Mouse (Mus musculus): ENCODE data around the gene Sycp2l. TPM values are rescaled to one million over a fixed set of nuclear protein-coding genes. Genes with fewer than 3 reads are reported as not detected.

The Sycp2l gene
- polyA plus RNA-seq, 1 experiment from 2014 or later, result not detected

DNA sequence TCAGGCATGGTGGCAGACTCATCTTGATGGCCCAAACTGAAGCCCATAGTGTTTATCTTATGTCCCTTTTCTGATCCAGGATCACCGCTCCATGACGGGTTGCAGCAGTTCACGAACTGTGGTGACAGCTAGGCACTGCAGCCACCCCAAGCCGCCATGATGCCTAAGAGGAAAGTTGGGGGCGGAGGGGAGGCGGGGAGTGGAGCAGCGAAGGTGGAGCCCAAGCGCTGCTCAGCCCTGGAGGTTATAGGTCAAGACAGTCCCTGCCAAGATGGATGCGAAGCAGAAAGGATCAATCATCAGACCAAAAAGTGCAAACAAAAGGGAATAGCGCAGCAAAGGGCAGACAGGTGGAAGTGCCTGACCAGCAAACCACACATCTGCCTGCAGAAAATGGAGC, 22.8 kb upstream of the Sycp2l start:
- no peak for ATAC-seq (ENCODE audit: low FRiP score, low read depth)
- Histone ChIP-seq H3K27ac (no peak overlapping the region), H3K4me1 (no peaks in the 10 kb centered on the region), H3K4me3 (no peak overlapping the region), H3K36me3 (no peaks in the 10 kb centered on the region), H3K4me2 (replicated peaks) (peak overlapping the region; percentile 14; the same call in 1 of the 2 replicates), H3K9ac (no peak overlapping the region), H3K27me3 (replicated peaks) (no peaks in the 10 kb centered on the region), H3K9me3 (no peaks in the 10 kb centered on the region)
- WGBS, result 36% methylated on average over 10 of the region's 10 CpGs

DNA sequence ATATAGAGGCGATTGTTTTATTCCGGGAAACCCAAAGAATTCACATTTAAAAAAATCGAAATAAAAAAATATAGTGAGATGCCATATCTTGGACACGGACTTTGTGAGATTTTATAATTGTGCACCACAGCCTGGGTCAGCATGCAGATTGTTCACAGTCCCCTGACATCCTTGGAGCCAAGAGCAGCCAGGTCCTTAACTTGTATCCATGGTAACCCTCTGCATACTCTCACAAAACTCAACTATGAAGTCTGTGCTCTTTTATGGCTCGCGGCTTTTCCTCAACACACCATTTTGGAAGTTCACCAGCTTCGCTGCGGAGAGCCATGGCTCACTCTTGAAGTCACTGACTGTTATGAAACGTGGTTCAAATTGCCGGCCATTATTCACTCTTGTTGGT, 19.9 kb upstream of the Sycp2l start:
- Histone ChIP-seq H3K4me1 (no peaks in the 10 kb centered on the region), H3K9me3 (no peaks in the 10 kb centered on the region), H3K4me2 (replicated peaks) (no peak overlapping the region), H3K9ac (no peak overlapping the region), H3K27me3 (replicated peaks) (no peaks in the 10 kb centered on the region), H3K36me3 (no peaks in the 10 kb centered on the region), H3K27ac (no peak overlapping the region), H3K4me3 (no peak overlapping the region)
- ATAC-seq (ENCODE audit: low FRiP score, low read depth), result no peak
- 76% methylated on average over 10 of the region's 10 CpGs for WGBS

DNA sequence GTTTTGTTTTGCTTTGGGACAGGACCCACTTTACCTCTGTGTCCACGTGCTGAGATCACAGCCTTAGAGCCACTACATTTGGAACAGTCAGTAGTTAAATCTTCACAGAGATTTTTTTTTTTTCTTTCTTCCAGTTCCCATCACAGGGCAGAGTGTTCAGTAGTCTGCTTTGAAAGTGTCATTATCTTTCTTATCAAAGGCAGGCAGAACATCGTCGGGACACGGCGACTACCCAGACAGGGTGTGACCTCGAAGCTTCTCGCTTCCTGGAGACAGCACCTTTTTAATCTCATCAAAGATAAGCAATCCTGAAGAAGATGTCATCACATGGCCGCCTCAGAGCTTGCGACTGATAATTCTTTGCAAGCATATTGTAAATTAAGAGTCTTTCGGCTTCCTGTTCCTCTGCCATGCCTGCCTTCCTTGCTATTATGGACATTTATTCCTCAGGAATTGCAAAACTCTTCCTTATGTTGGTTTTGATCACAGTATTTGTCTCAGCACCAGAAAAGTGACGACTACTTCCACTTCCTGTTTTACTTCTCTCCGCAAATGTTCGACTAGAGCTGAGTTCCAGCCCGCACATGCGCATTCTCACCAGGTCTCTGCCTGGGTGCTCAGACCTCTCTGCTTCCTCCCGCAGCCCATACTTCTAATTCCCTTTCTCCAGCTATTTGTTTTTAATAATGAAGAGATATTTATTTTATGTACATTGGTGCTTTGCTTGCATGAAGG, 16.6 kb upstream of the Sycp2l start:
- Histone ChIP-seq H3K9me3 (no peaks in the 10 kb centered on the region), H3K27ac (no peak overlapping the region), H3K4me2 (replicated peaks) (no peak overlapping the region), H3K27me3 (replicated peaks) (no peaks in the 10 kb centered on the region), H3K36me3 (no peaks in the 10 kb centered on the region), H3K4me1 (no peaks in the 10 kb centered on the region), H3K9ac (no peak overlapping the region), H3K4me3 (no peak overlapping the region)
- WGBS, result 84% methylated on average over 16 of the region's 16 CpGs
- no peak for ATAC-seq (ENCODE audit: low FRiP score, low read depth)

DNA sequence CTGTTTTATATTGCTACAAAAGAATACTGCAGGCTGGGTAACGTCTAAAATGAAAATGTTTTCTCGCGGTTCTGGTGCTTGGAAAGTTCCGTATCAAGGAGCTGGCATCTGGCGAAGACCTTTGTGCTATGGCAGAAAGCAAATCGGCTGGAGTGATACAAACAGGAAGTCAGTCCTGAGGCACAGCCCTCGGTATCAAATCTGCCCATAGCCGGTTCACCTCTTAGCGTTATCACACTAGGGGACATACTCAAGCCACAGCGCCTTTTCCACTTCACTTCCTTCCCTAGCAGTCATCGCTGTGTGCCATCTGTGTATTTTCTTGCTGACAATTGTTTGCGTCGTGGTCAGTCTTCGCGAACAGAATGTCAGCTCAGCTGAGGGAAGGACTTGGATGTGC, 15.8 kb upstream of the Sycp2l start:
- 90% methylated on average over 15 of the region's 15 CpGs for WGBS
- no peak overlapping the region for H3K4me3 ChIP-seq
- no peak overlapping the region for H3K9ac ChIP-seq
- no peak overlapping the region for H3K4me2 ChIP-seq (replicated peaks)
- no peaks in the 10 kb centered on the region for H3K4me1 ChIP-seq
- H3K27ac ChIP-seq, result no peak overlapping the region
- no peaks in the 10 kb centered on the region for H3K27me3 ChIP-seq (replicated peaks)
- no peaks in the 10 kb centered on the region for H3K9me3 ChIP-seq
- no peak for ATAC-seq (ENCODE audit: low FRiP score, low read depth)
- no peaks in the 10 kb centered on the region for H3K36me3 ChIP-seq

DNA sequence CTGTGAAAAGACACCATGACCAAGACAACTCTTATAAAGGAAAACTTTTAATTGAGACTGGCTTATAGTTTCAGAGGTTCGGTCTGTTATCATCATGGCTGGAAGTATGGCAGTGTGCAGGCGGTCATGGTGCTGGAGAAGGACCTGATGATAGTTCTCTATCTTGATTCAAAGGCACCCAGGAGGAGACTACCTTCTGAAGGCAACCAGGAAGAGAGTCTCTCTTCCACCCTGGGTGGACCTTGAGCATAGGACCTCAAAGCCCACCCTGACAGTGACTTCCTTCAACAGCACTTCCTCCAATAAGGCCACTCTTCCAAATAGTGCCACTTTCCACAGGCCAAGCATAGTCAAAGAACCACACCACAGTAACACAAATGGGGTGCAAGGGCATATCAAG, 14.1 kb upstream of the Sycp2l start:
- Histone ChIP-seq H3K27ac (no peak overlapping the region), H3K4me3 (no peak overlapping the region), H3K27me3 (replicated peaks) (no peaks in the 10 kb centered on the region), H3K4me2 (replicated peaks) (no peak overlapping the region), H3K4me1 (no peaks in the 10 kb centered on the region), H3K36me3 (no peaks in the 10 kb centered on the region), H3K9me3 (no peaks in the 10 kb centered on the region), H3K9ac (no peak overlapping the region)
- WGBS, result 91% methylated on average over 2 of the region's 2 CpGs
- ATAC-seq (ENCODE audit: low FRiP score, low read depth), result no peak

DNA sequence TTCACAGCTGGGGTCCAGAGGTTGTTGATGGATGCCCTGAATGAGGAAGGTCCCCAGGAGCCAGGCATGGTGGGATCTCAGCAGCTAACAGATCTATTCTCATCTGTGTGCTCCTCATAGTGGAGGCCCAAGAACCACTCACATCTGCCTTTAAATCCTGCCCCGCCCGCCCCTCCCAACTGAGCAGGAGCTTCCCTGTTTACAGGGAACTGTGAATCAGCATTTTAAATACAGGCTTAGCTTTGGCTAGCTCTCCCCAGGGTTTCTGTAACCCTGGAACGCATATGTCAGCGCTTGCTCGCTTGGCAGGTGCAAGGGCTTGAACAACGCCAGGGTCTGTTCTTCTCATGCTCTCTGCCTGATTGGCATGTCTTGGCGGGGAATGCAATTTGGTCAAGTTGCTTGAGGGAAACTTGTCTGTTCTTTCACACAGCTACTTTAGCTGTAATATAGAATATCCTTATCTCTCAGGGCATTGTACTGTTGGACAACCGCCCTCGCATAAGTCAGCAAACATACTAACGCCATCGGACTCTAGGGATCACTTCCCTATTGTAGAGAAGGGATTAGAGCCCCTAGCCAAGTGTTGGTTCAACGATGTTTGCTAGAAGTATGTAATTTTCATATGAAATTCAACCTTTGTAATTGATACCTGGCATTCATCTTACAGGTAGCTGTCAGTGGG, 10.1 kb upstream of the Sycp2l start:
- H3K4me2 ChIP-seq (replicated peaks), result no peak overlapping the region
- no peaks in the 10 kb centered on the region for H3K27me3 ChIP-seq (replicated peaks)
- WGBS, result 82% methylated on average over 12 of the region's 12 CpGs
- no peaks in the 10 kb centered on the region for H3K36me3 ChIP-seq
- no peak overlapping the region for H3K9ac ChIP-seq
- no peak overlapping the region for H3K4me3 ChIP-seq
- no peak for ATAC-seq (ENCODE audit: low FRiP score, low read depth)
- no peak overlapping the region for H3K27ac ChIP-seq
- H3K4me1 ChIP-seq, result no peaks in the 10 kb centered on the region
- no peaks in the 10 kb centered on the region for H3K9me3 ChIP-seq

DNA sequence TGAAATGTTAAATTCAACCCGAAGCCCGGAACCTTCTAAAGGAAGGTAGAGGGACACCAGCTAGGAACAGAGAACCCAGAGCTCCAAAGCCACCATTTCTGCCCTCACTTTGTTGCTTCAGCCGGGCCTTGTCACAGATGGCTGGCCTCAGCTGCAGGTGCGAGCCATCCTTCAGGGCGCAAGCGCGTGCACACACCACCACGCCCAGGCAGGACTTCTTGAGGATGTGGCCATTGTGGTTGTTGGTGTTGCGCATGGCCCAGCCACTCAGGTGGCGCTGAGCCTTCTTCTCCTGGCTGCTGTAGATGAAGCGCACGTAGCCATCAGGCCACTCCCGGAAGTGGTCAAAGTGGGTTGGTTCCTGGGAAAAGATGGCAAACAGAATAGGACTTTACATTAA, 8.6 kb upstream of the Sycp2l start:
- no peak overlapping the region for H3K4me3 ChIP-seq
- no peak for ATAC-seq (ENCODE audit: low FRiP score, low read depth)
- 95% methylated on average over 13 of the region's 13 CpGs for WGBS

DNA sequence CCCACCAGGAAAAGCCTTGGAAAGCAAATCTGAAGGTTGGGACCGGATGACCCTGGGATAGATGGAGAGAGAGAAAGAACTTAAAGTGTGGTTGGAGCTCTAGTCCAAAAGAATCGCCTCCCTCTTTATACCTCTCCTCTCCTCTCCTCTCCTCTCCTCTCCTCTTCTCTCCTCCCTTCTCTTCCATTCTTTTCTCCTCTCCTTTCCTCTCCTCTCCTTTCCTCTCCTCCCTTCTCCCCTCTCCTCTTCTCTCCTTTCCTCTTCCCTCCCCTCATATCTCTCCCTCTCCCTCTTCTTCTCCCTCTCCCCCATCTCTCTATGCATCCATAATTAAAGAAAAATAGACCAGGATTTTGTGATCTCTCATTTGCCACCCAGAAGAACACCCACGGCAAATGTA, 3.2 kb upstream of the Sycp2l start, which contains the start of gene Gcm2:
TSS of gene Gcm2 (minus strand) at position 101 of the 400 bp plus-strand sequence.
- no peak within 1 kb of the TSS for H3K9ac ChIP-seq
- no peaks in the 10 kb centered on the region for H3K36me3 ChIP-seq
- H3K27ac ChIP-seq, result no peak within 1 kb of the TSS
- no peak within 1 kb of the TSS for H3K4me3 ChIP-seq
- H3K27me3 ChIP-seq (replicated peaks), result peaks cover 7% of the 10 kb centered on the region; the same call in 1 of the 2 replicates
- no peaks in the 10 kb centered on the region for H3K4me1 ChIP-seq
- 65% methylated on average over 3 of the region's 3 CpGs for WGBS
- no peaks in the 10 kb centered on the region for H3K9me3 ChIP-seq
- no peak for ATAC-seq (ENCODE audit: low FRiP score, low read depth)
- H3K4me2 ChIP-seq (replicated peaks), result no peak within 1 kb of the TSS

More for the DNA sequence above, 8.6 kb upstream of the Sycp2l start:
- Histone ChIP-seq H3K4me1 (no peaks in the 10 kb centered on the region), H3K4me2 (replicated peaks) (no peak overlapping the region), H3K36me3 (no peaks in the 10 kb centered on the region), H3K9ac (no peak overlapping the region), H3K27ac (no peak overlapping the region), H3K9me3 (no peaks in the 10 kb centered on the region), H3K27me3 (replicated peaks) (no peaks in the 10 kb centered on the region)

DNA sequence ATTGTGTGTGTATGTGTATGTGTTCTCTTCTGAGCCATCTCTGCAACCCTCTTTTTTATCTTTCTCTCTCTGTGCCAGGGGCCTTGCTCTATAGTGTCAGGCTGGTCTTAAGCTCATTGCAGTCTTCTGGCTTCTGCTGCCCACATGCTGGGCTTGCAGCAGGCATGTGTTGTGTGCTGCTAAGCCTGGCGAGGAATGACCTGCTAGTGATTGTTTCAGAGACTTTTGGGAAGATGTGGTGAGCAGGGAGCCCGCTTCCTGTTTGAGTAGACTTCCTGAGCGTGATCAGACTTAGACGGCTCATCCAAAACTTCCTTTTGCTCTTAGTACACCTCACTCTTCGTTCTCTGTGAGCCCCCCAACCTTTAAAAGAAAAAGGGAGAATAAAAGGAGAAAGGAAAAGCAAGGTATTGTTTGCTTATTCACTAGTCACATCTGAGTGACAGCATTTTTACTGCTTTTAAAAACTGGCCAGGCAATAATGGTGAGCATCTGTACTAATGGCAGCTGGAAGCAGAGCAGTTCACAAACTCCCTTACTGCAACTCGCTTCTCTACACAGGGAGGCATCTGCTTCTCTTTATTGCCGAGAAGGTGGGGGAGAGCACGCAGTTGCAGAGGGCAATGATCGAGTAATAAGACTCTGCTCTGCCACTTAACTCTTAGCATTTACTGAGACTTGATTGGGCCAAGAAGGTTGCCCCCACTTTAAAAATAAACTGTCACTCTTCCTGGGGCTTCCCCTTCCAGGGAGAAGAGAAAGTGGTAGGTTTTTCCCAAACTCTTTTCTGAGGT, 5.2 kb downstream of the Sycp2l start:
- H3K9me3 ChIP-seq, result no peaks in the 10 kb centered on the region
- peaks cover under 1% of the 10 kb centered on the region; the same call in 1 of the 2 replicates for H3K27me3 ChIP-seq (replicated peaks)
- H3K4me3 ChIP-seq, result no peak overlapping the region
- H3K27ac ChIP-seq, result no peak overlapping the region
- no peak overlapping the region for H3K4me2 ChIP-seq (replicated peaks)
- H3K4me1 ChIP-seq, result no peaks in the 10 kb centered on the region
- H3K36me3 ChIP-seq, result no peaks in the 10 kb centered on the region
- H3K9ac ChIP-seq, result no peak overlapping the region
- 30% methylated on average over 9 of the region's 9 CpGs for WGBS
- ATAC-seq (ENCODE audit: low FRiP score, low read depth), result no peak

DNA sequence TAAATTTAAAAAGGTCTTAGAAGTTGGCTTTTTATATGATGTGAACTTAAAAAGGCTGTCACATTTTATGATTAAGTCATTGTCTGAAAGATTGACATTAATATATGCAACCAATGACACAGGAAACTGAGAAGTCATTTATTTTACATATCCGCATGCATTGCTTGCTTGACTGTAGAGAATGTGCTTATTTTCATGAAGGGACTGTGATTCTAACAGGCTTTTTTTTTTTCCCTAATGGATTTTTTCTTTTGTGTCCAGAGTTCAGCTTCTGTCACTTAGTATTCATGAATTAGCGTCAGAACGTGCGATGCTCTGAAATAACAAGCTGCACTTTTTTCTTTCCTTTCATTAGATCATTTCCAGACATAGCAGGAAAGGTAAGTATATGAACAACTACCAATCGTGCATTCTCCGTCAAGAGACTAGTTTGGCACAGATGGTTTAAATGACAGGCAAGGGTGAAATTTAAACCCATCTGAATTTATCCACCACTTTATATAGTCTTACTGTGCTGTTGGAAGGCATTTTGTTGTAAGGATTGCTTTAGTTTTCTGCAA, 9.6 kb downstream of the Sycp2l start:
- no peak for ATAC-seq (ENCODE audit: low FRiP score, low read depth)
- Histone ChIP-seq H3K9ac (no peak overlapping the region), H3K36me3 (no peaks in the 10 kb centered on the region), H3K27ac (no peak overlapping the region), H3K4me1 (no peaks in the 10 kb centered on the region), H3K9me3 (no peaks in the 10 kb centered on the region), H3K4me3 (no peak overlapping the region), H3K27me3 (replicated peaks) (no peaks in the 10 kb centered on the region), H3K4me2 (replicated peaks) (no peak overlapping the region)
- 91% methylated on average over 6 of the region's 6 CpGs for WGBS

DNA sequence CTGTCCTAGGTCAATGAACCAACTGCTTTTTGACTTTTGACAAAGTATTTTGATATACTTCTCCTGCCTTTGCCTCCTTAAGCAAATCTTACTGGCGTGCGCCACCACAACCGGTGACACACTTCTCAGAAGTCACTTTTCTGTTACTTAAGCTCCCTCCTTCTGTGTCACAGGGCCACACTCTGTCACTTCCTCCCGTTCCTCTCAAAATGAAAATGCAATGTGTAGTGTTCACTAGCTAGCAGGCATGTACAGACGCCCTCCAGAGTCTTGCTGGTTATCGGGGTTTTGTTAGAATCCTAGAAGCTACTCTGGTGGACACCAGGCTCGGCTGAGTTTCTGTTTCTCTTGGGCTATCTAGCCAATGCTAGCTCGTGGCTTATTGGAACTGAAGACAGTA, 14.2 kb downstream of the Sycp2l start:
- ATAC-seq (ENCODE audit: low FRiP score, low read depth), result no peak
- no peaks in the 10 kb centered on the region for H3K4me1 ChIP-seq
- no peaks in the 10 kb centered on the region for H3K27me3 ChIP-seq (replicated peaks)
- H3K36me3 ChIP-seq, result no peaks in the 10 kb centered on the region
- H3K4me2 ChIP-seq (replicated peaks), result no peak overlapping the region
- no peaks in the 10 kb centered on the region for H3K9me3 ChIP-seq
- no peak overlapping the region for H3K9ac ChIP-seq
- WGBS, result 92% methylated on average over 8 of the region's 8 CpGs
- no peak overlapping the region for H3K4me3 ChIP-seq
- H3K27ac ChIP-seq, result no peak overlapping the region

DNA sequence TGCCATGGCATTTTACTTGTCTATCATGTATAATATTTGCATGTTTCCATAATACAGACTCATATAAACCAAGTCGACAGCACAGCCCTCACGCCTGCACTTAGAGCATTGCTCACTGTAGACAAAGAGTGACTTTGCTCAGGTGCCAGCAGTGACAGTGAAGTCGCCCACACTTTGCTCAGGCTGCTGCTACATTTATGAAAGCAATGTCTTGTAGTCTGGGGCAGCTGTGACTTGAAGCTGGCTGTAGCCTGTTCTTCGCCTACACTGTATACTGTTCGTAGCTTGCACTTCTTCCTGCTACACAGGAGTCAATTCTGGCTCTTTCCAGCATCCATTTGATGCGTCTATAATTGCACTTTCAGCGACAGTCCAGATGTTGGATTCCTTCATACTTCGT, 15.0 kb downstream of the Sycp2l start:
- no peaks in the 10 kb centered on the region for H3K9me3 ChIP-seq
- 90% methylated on average over 8 of the region's 8 CpGs for WGBS
- no peaks in the 10 kb centered on the region for H3K27me3 ChIP-seq (replicated peaks)
- H3K4me3 ChIP-seq, result no peak overlapping the region
- no peaks in the 10 kb centered on the region for H3K4me1 ChIP-seq
- no peak overlapping the region for H3K27ac ChIP-seq
- no peak overlapping the region for H3K9ac ChIP-seq
- H3K4me2 ChIP-seq (replicated peaks), result no peak overlapping the region
- ATAC-seq (ENCODE audit: low FRiP score, low read depth), result no peak
- no peaks in the 10 kb centered on the region for H3K36me3 ChIP-seq
